Mouse (Mus musculus) liver, adult 2 months (tissue): ENCODE data around the gene Dnah3.

Experiments used
- CTCF ChIP-seq: fragments of 200-500 bp; IDR thresholded peaks from 2 replicates; pipeline ENCODE4 v1.5.1; 2011; ENCODE audit warnings: low read depth, low read length, control low read depth
- POLR2A ChIP-seq: fragments of 200-500 bp; IDR thresholded peaks from 2 replicates; pipeline ENCODE4 v1.6.1; 2011; ENCODE audit warnings: low read length, control low read depth; ENCODE audit not compliant: insufficient read depth; ENCODE audit errors: extremely low read depth

DNA sequence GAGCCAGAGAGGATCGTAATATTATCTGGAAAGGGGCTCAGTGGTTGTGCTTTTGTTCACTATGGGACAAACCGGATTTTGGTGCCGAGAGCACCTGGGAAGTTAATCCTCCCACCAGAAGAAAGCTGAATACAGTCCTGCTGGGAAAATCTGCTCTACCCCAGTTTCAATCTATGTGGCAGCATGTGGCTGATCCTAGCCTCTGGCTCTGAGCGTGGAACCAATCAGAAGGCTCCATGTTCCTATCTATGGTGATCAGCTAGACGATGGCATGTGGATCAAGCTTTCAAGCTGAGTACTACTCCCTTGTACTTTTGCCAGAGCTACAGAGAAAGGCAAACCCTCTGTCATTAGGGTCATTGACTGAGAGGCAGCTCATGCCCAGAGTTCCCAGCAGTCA is 2.0 kb downstream of the Dnah3 start:
- TF ChIP-seq CTCF (no peak), POLR2A (no peak)
